Mouse (Mus musculus): ENCODE data around the gene Serpinb6a. TPM values are rescaled to one million over a fixed set of nuclear protein-coding genes. Genes with fewer than 3 reads are reported as not detected.

The Serpinb6a gene
- polyA plus RNA-seq, 1 experiment from 2014 or later: 66.6 TPM

GRCm38 (mm10) chr13:33966025-33966412, 36.6 kb downstream of the Serpinb6a start:
- H3K9me3 ChIP-seq: no peaks in the 10 kb centered on the region
- H3K27ac ChIP-seq: no peak overlapping the region
- peak overlapping the region; percentile 66 for H3K4me2 ChIP-seq
- WGBS: 15% methylated on average over 4 of the region's 4 CpGs
- no peaks in the 10 kb centered on the region for H3K36me3 ChIP-seq
- no peaks in the 10 kb centered on the region for H3K27me3 ChIP-seq
- peaks cover 10% of the 10 kb centered on the region for H3K4me1 ChIP-seq
- peak overlapping the region; percentile 57; the same call in 1 of the 2 replicates for H3K4me3 ChIP-seq
- H3K9ac ChIP-seq: no peak overlapping the region
- no peak for ATAC-seq (ENCODE audit: borderline replicate concordance, extremely low read depth, low FRiP score, low TSS enrichment)

GRCm38 (mm10) chr13:33965056-33966024, 37.3 kb downstream of the Serpinb6a start:
- Histone ChIP-seq H3K9ac (peak overlapping the region; percentile 55), H3K27me3 (no peaks in the 10 kb centered on the region), H3K4me2 (peak overlapping the region; percentile 66), H3K4me3 (peak overlapping the region; percentile 57), H3K27ac (peak overlapping the region; percentile 96), H3K9me3 (no peaks in the 10 kb centered on the region), H3K4me1 (peaks cover 10% of the 10 kb centered on the region), H3K36me3 (no peaks in the 10 kb centered on the region)
- ATAC-seq (ENCODE audit: borderline replicate concordance, extremely low read depth, low FRiP score, low TSS enrichment): peak; percentile 88; the same call in 1 of the 2 replicates
- WGBS: 6% methylated on average over 14 of the region's 14 CpGs

GRCm38 (mm10) chr13:33964206-33965046, 38.2 kb downstream of the Serpinb6a start, which contains the start of gene Nqo2:
Gene Nqo2, plus strand, starts transcription at chr13:33964687.
- peak within 1 kb of the TSS; percentile 66 for H3K4me2 ChIP-seq
- no peaks in the 10 kb centered on the region for H3K36me3 ChIP-seq
- H3K9me3 ChIP-seq: no peaks in the 10 kb centered on the region
- peak within 1 kb of the TSS; percentile 57 for H3K4me3 ChIP-seq
- peaks cover 10% of the 10 kb centered on the region for H3K4me1 ChIP-seq
- WGBS: under 1% methylated on average over 22 of the region's 22 CpGs
- no peaks in the 10 kb centered on the region for H3K27me3 ChIP-seq
- peak; percentile 91 for ATAC-seq (ENCODE audit: borderline replicate concordance, extremely low read depth, low FRiP score, low TSS enrichment)
- peak within 1 kb of the TSS; percentile 55 for H3K9ac ChIP-seq
- H3K27ac ChIP-seq: peak within 1 kb of the TSS; percentile 96

- Histone ChIP-seq H3K4me3 (no peak overlapping the region), H3K9me3 (no peaks in the 10 kb centered on the region), H3K27ac (no peak overlapping the region), H3K4me1 (no peaks in the 10 kb centered on the region), H3K36me3 (no peaks in the 10 kb centered on the region), H3K9ac (no peak overlapping the region), H3K4me2 (no peak overlapping the region), H3K27me3 (no peaks in the 10 kb centered on the region)
- WGBS: 77% methylated on average over 2 of the region's 2 CpGs
- ATAC-seq (ENCODE audit: borderline replicate concordance, extremely low read depth, low FRiP score, low TSS enrichment): no peak
These were observed 42.8 kb downstream of the Serpinb6a start for GRCm38 (mm10) chr13:33959771-33960170.

GRCm38 (mm10) chr13:33956571-33957421, 45.8 kb downstream of the Serpinb6a start:
- ATAC-seq (ENCODE audit: borderline replicate concordance, extremely low read depth, low FRiP score, low TSS enrichment): no peak
- no peaks in the 10 kb centered on the region for H3K27me3 ChIP-seq
- H3K9ac ChIP-seq: no peak overlapping the region
- H3K36me3 ChIP-seq: no peaks in the 10 kb centered on the region
- H3K27ac ChIP-seq: no peak overlapping the region
- WGBS: 34% methylated on average over 6 of the region's 6 CpGs
- H3K4me3 ChIP-seq: no peak overlapping the region
- H3K9me3 ChIP-seq: no peaks in the 10 kb centered on the region
- no peaks in the 10 kb centered on the region for H3K4me1 ChIP-seq
- H3K4me2 ChIP-seq: no peak overlapping the region

- no peak for ATAC-seq (ENCODE audit: borderline replicate concordance, extremely low read depth, low FRiP score, low TSS enrichment)
- Histone ChIP-seq H3K27me3 (no peaks in the 10 kb centered on the region), H3K27ac (no peak overlapping the region), H3K36me3 (no peaks in the 10 kb centered on the region), H3K4me3 (no peak overlapping the region), H3K4me1 (no peaks in the 10 kb centered on the region), H3K9me3 (no peaks in the 10 kb centered on the region), H3K9ac (no peak overlapping the region), H3K4me2 (no peak overlapping the region)
- 73% methylated on average over 2 of the region's 2 CpGs for WGBS
These were observed 49.6 kb downstream of the Serpinb6a start for GRCm38 (mm10) chr13:33952947-33953346.

- no peaks in the 10 kb centered on the region for H3K27me3 ChIP-seq
- H3K4me2 ChIP-seq: no peak overlapping the region
- WGBS: 62% methylated on average over 1 of the region's 1 CpGs
- no peaks in the 10 kb centered on the region for H3K4me1 ChIP-seq
- H3K9me3 ChIP-seq: no peaks in the 10 kb centered on the region
- H3K36me3 ChIP-seq: no peaks in the 10 kb centered on the region
- no peak overlapping the region for H3K9ac ChIP-seq
- no peak overlapping the region for H3K4me3 ChIP-seq
- ATAC-seq (ENCODE audit: borderline replicate concordance, extremely low read depth, low FRiP score, low TSS enrichment): no peak
- no peak overlapping the region for H3K27ac ChIP-seq
These were observed 50.5 kb downstream of the Serpinb6a start for GRCm38 (mm10) chr13:33952075-33952449.

- Histone ChIP-seq H3K36me3 (no peaks in the 10 kb centered on the region), H3K9me3 (no peaks in the 10 kb centered on the region), H3K4me2 (no peak overlapping the region), H3K4me1 (no peaks in the 10 kb centered on the region), H3K4me3 (no peak overlapping the region), H3K27ac (no peak overlapping the region), H3K9ac (no peak overlapping the region), H3K27me3 (no peaks in the 10 kb centered on the region)
- ATAC-seq (ENCODE audit: borderline replicate concordance, extremely low read depth, low FRiP score, low TSS enrichment): no peak
- 89% methylated on average over 4 of the region's 4 CpGs for WGBS
These were observed 51.1 kb downstream of the Serpinb6a start for GRCm38 (mm10) chr13:33951308-33952074.

GRCm38 (mm10) chr13:33942212-33942779, 60.3 kb downstream of the Serpinb6a start:
- no peaks in the 10 kb centered on the region for H3K9me3 ChIP-seq
- WGBS: 42% methylated on average over 4 of the region's 4 CpGs
- H3K36me3 ChIP-seq: no peaks in the 10 kb centered on the region
- no peaks in the 10 kb centered on the region for H3K27me3 ChIP-seq
- H3K4me2 ChIP-seq: no peak overlapping the region
- no peak for ATAC-seq (ENCODE audit: borderline replicate concordance, extremely low read depth, low FRiP score, low TSS enrichment)
- H3K4me1 ChIP-seq: no peaks in the 10 kb centered on the region
- no peak overlapping the region for H3K9ac ChIP-seq
- H3K27ac ChIP-seq: no peak overlapping the region
- no peak overlapping the region for H3K4me3 ChIP-seq

GRCm38 (mm10) chr13:33941288-33941808, 61.2 kb downstream of the Serpinb6a start:
- no peak overlapping the region for H3K9ac ChIP-seq
- H3K27me3 ChIP-seq: no peaks in the 10 kb centered on the region
- no peak for ATAC-seq (ENCODE audit: borderline replicate concordance, extremely low read depth, low FRiP score, low TSS enrichment)
- no peak overlapping the region for H3K4me2 ChIP-seq
- H3K36me3 ChIP-seq: no peaks in the 10 kb centered on the region
- no peak overlapping the region for H3K27ac ChIP-seq
- H3K4me1 ChIP-seq: peaks cover 5% of the 10 kb centered on the region; the same call in 1 of the 2 replicates
- 79% methylated on average over 5 of the region's 5 CpGs for WGBS
- H3K9me3 ChIP-seq: no peaks in the 10 kb centered on the region
- H3K4me3 ChIP-seq: no peak overlapping the region
